Mouse (Mus musculus) activated CD4-positive, CD25-positive, alpha-beta regulatory T cell, adult 4 months (primary cell): ENCODE data around the gene Slc24a1. TPM values are rescaled to one million over a fixed set of nuclear protein-coding genes. Genes with fewer than 3 reads are reported as not detected.
A peak's percentile ranks its signal among the peaks of the same experiment; 100 is the strongest.

Source experiments
- ATAC-seq: one replicate; pipeline ENCODE4 v1.8.0; 2017
- polyA plus RNA-seq, 2 experiments: library from polyadenylated mRNA; unstranded; fragments of 100-300 nt; shearing (Covaris generic); gene quantifications; one replicate each; pipeline ENCODE4 v1.2.1; 2017

Gene Slc24a1
- polyA plus RNA-seq, 2 experiments from 2014 or later: 0.14 to 0.15 TPM

- ATAC-seq: no peak
These were observed 14.9 kb downstream of the Slc24a1 start for GRCm38 (mm10) chr9:64936508-64936907.

- ATAC-seq: no peak
These were observed 17.2 kb downstream of the Slc24a1 start for GRCm38 (mm10) chr9:64934015-64934754.

- no peak for ATAC-seq
These were observed 19.4 kb downstream of the Slc24a1 start for GRCm38 (mm10) chr9:64931751-64932610.

GRCm38 (mm10) chr9:64930256-64930655 lies 21.2 kb downstream of the Slc24a1 start:
- ATAC-seq: no peak

GRCm38 (mm10) chr9:64926201-64926991 lies 25.0 kb downstream of the Slc24a1 start:
- ATAC-seq: no peak

GRCm38 (mm10) chr9:64925771-64926170 lies 25.6 kb downstream of the Slc24a1 start:
- no peak for ATAC-seq

GRCm38 (mm10) chr9:64918560-64918959 lies 32.8 kb downstream of the Slc24a1 start:
- ATAC-seq: no peak

GRCm38 (mm10) chr9:64914629-64915028 lies 36.8 kb downstream of the Slc24a1 start:
- peak; percentile 43 for ATAC-seq

GRCm38 (mm10) chr9:64913973-64914372 lies 37.4 kb downstream of the Slc24a1 start:
- no peak for ATAC-seq

GRCm38 (mm10) chr9:64913406-64913805 lies 38.0 kb downstream of the Slc24a1 start:
- ATAC-seq: no peak

GRCm38 (mm10) chr9:64907441-64907840 lies 44.0 kb downstream of the Slc24a1 start:
- no peak for ATAC-seq

GRCm38 (mm10) chr9:64904917-64905640 lies 46.3 kb downstream of the Slc24a1 start:
- ATAC-seq: no peak

- no peak for ATAC-seq
These were observed 48.0 kb downstream of the Slc24a1 start for GRCm38 (mm10) chr9:64903386-64903785.

- no peak for ATAC-seq
These were observed 48.5 kb downstream of the Slc24a1 start for GRCm38 (mm10) chr9:64902866-64903265.

GRCm38 (mm10) chr9:64896605-64897004 lies 54.8 kb downstream of the Slc24a1 start:
- ATAC-seq: no peak

GRCm38 (mm10) chr9:64886008-64886407 lies 65.4 kb downstream of the Slc24a1 start:
- no peak for ATAC-seq

Other genes starting within 250 kb of the Slc24a1 start
- gene Rab11a, start 213.8 kb downstream of the Slc24a1 start, polyA plus RNA-seq: 100 to 1,000 TPM; 204 to 248 TPM
- 10 to 100 TPM; 16.9 to 19.3 TPM for gene Dennd4a, start 140.3 kb downstream of the Slc24a1 start, polyA plus RNA-seq
- 10 to 100 TPM; 33.5 to 43.9 TPM for gene Ints14, start 9.3 kb upstream of the Slc24a1 start, polyA plus RNA-seq
- 100 to 1,000 TPM; 104 to 106 TPM for gene Hacd3, start 70.1 kb upstream of the Slc24a1 start, polyA plus RNA-seq
- 10 to 100 TPM; 23.4 to 29.2 TPM for gene Dpp8, start 80.8 kb upstream of the Slc24a1 start, polyA plus RNA-seq
- gene Igdcc4, start 149.9 kb upstream of the Slc24a1 start, polyA plus RNA-seq: under 1 TPM in 1 of 2 experiments, not detected in 1; 0.11 TPM
- not detected for gene Igdcc3, start 189.6 kb upstream of the Slc24a1 start, polyA plus RNA-seq
- gene Parp16, start 243.7 kb upstream of the Slc24a1 start, polyA plus RNA-seq: 1 to 10 TPM; 5.7 to 6.6 TPM